Mouse (Mus musculus) cerebellum, postnatal 36 days (tissue): ENCODE measurements around the gene Trpm1.
A peak's percentile ranks its signal among the peaks of the same experiment; 100 is the strongest.

Experiments used
- DNase-seq, 2 experiments: peaks; one replicate each; pipeline ENCODE4 v3.0.0; 2021 to 2022; ENCODE audit warnings: mixed read lengths in 2 of 2

The Trpm1 gene

DNA sequence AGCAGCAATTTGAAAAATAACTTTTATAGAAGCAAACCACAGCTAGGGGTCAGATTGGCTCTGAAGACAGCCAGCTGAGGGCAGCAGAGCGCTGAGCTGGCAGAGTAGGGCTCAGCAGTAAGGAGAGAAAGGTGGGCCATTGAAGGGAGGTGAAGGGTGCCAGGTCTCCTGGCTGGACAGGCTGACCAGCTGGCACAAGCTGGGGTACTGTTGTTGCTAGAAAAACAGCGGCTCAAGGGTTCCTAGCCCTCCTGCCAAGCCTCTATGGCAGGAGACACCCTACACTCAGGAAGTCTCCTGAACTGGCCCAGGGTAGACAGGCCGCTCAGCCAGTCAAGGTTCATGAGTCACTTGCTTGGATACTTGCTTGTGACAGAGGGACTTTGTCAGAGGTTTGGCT lies 11.4 kb downstream of the Trpm1 start:
- peak; percentile 60 to 62 for DNase-seq

DNA sequence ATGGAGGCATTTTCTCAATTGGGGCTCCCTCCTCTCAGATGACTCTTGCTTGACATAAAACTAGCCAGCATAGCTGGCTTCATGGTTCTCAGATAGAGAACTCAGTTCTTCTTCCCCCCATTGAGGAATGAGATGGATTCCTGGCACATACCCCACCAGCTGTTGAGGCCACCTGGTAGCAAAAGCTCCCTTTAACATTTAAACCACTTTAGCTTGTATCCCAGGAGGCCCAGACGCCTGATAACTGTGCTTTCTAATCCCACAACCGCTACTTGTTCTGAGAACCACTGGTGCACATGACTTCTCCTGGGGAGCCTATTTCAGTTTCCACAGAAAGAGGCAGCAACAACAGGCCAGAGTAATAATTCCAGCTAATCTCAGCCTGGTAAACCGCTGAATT lies 12.4 kb downstream of the Trpm1 start:
- DNase-seq = no peak

DNA sequence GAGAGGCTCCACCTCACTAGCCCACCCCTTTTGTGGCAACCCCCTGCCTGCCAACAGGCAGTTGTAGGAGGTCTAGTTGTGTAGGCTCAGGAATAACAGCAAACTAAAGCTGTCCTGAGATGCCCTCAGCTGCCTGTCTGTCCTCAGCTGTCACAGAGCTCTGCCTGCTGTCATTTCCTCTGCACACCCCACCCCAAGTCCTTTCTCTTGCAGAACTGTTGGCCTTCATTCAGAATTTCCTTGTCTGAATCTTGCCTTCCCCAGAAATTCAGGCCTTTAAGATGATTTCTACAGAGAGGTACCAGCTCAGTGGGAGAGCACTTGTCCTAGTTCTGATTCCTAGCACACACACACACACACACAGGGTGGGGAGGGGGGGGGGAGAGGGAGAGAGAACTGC lies 13.1 kb downstream of the Trpm1 start:
- no peak for DNase-seq

DNA sequence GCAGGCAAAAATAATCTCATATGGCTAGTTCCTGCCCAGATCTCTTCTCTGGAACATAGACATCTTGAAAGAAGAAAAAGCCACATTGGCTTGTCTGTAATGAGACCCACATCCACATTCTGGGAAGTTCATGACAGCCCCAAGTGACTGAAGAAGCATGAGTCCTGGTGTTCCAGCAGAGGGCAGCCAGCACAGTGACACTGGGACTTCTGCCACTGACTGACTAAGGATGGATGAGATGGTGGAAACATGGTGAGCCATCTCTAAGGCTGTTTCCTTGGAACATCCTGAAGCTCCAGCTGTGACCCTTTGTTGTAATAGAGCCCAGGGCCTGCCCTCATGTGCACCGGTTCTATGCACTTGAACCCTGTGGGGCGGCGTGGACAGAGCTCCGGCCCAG lies 25.7 kb downstream of the Trpm1 start:
- no peak for DNase-seq

DNA sequence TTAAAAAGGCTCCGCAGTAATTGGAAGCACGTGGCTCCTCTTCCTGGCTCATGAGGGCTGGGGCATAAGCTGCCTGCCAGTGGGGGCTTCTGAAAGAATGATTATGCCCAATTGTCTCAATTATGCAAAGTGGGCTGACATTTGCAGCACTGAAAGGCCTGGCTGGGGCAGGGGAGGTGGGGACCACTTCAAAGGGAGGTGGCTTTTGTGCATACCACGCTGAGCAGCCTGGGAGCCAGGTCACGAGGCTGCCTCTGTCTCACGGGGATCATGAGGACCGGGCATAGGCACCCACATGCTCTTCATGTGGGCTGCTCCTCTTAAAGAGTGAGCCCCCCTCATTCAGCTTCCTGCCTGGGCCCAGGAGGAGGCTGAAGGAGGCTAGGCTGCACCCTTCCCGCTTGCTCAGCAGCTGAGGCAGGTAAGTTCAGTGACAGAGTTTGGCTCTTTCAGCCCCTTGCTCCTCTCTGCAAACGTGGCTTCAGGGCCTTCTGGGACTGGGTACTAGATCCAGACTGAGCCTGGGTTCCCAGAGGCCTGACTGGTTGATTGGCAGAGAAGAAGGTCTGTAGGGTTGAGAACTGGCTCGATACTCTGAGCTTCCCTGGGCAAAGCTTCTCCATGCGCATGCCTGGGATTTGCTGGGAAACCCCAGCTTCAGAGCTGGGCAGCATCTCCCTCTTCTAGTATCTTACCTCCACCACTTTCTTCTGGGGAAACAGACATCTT lies 31.7 kb downstream of the Trpm1 start:
- no peak for DNase-seq

DNA sequence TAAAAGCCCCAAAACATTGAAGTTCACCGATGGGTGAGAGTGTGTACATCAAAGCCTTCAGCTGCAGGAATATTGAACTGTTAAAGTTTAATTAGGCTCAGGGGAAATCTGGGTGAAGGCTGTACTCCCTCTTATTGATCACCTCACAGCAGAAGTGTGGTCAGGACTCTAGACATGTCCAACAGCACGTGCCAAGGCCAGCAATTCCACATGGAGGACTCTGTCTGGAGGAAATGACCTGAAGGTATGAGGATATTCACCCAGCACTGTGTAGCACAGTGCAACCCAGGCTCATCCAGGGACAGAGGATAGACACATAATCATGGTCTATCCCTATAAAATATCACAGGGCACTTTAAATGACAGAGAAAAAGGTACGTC lies 32.3 kb downstream of the Trpm1 start:
- DNase-seq = no peak

- DNase-seq = peak; percentile 4 to 5
These were observed 38.8 kb downstream of the Trpm1 start for GRCm38 (mm10) chr7:64192261-64192943.

- DNase-seq = no peak
These were observed 39.8 kb downstream of the Trpm1 start for GRCm38 (mm10) chr7:64193476-64193875.

DNA sequence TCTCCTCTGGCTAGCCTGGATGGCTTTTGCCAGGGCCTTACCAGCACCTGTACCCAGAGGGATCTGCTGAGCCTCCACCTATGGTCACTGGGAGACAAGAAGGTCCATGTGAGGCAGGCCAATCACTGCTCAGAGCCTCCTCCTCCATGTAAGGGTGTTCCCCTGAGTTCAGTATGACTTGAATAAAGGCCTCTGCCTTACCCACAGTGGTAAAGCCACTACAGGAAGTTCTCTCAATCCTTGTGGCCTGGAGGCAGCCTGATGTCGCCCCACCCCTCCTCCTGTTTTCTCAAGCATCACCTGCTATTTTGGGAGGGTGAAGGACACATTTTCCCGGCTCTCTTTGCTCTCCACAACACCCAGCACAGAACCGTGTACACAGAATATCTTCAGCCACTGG lies 42.5 kb downstream of the Trpm1 start:
- DNase-seq = no peak

GRCm38 (mm10) chr7:64208700-64209099 lies 55.1 kb downstream of the Trpm1 start:
- DNase-seq = no peak

GRCm38 (mm10) chr7:64212870-64213269 lies 59.2 kb downstream of the Trpm1 start:
- DNase-seq = no peak

- DNase-seq = no peak
These were observed 60.4 kb downstream of the Trpm1 start for GRCm38 (mm10) chr7:64214066-64214465.

DNA sequence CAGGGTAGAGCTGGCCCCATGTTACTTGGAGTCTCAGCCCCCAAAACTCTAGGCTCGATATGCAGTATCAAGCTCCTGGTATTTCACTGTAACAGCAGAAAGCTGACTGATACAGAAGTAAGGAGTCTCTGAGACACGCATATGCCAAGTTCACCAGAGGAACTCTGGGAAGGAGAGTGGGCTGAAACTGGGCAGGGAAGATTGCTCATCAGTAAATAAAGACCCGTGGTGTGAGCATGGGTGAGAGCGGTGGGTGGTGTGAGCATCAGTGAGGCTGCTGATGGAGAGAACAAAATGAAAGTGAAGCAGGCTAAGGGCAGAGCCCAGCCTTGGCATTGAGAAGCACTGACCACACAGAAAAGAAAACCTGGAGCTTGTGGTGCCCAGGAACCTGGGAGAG lies 62.0 kb downstream of the Trpm1 start:
- no peak for DNase-seq

DNA sequence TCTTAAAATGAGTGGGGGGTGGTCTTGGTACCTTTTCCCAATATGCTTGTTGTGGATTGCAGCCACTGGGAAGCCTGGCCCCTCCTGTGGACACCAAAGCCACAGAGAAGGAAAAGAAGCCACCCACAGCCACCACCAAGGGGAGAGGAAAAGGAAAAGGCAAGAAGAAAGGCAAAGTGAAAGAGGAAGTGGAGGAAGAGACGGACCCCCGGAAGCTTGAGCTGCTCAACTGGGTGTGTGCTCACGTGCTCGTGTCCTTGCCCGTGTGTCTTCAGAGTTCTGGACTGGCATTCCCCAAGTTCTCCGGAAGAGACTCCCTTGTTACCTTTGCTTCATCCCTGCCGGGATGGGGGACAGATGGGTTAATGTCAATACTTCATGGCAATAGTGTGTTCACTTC lies 63.8 kb downstream of the Trpm1 start:
- no peak for DNase-seq

GRCm38 (mm10) chr7:64219765-64220164 lies 66.1 kb downstream of the Trpm1 start:
- DNase-seq = no peak

DNA sequence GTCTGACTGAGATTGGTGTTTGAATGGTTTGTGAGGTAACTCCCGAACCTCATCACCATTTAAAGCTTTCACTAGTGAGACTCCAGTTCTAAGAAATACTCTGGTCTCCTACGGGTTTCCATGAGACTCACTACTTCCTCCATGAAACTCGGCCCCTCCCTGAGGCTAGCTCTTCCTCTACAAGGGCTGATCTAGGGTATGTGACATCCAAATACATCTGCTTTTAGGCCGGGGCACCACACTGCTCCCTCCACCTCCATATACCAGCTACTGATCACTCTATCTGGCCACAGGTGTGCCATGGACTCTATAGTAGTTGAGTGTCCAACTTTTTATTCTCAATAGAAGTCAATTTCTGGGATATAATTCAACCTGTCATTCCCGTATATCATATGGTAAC lies 69.6 kb downstream of the Trpm1 start:
- no peak for DNase-seq

DNA sequence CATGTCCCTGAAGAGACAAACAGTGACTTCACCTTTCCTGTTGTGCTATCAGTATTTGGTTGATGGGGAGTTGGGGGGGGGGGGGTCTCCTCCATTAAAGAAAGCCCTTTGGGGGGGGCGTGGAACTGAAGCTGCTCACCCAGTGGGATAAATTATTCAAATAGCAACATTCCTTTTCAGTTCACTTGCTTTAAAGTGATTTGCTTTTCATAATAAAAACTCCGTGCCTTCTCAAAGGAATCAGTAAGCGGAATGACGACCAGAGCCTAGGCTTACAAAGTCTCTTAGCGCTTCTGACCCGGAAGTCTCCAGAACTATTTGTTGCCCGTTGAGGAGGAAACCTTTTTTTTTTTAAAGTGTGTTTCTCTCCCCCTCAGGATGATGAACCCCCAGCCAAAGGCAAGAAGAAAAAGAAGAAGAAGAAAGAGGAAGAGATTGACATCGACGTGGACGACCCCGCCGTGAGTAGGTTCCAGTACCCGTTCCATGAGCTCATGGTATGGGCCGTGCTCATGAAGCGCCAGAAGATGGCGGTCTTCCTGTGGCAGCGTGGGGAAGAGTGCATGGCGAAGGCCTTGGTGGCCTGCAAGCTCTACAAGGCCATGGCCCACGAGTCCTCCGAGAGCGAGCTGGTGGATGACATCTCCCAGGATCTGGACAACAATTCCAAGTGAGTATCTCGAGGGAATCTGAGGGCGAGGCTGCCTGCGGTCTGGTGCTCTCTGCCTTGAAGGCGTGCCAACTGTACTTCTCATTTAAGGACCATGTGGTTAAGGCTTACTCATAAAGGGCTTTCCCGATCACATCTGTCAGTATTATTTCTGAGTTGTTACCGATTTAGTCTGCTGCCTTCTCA lies 72.9 kb downstream of the Trpm1 start:
- DNase-seq = no peak

DNA sequence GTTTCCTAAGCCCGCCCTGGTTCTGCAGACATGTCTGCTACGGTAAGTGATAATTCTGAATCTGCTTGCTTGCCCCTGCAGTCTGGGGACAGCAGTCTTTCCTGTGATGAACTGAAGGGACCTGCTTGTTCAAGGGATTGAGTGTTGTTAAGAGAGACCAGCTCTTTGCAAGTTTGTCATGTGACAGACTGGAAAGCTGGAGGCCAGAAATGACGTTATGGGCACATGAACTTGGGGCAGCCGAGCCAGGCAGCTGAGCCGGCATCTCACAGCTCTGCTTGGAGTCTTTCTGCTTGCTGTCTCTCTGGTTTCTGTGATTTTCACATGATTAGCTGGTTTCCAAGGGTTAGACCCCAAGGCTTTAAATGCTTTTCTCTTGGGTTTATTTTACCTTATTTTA lies 74.0 kb downstream of the Trpm1 start:
- no peak for DNase-seq

GRCm38 (mm10) chr7:64228300-64228699 lies 74.7 kb downstream of the Trpm1 start:
- DNase-seq = no peak

DNA sequence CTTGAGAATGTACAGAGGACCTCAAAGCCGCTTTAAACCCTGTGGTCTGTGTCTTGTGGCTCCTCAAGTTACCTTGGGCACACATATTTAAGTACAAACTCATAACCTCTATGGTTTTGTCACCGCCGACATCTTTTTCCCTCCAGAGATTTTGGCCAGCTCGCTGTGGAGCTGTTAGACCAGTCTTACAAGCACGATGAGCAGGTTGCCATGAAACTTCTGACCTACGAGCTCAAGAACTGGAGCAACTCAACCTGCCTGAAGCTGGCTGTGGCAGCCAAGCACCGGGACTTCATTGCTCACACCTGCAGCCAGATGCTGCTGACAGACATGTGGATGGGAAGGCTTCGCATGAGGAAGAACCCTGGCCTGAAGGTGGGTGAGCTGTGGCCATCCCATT lies 76.3 kb downstream of the Trpm1 start:
- no peak for DNase-seq

DNA sequence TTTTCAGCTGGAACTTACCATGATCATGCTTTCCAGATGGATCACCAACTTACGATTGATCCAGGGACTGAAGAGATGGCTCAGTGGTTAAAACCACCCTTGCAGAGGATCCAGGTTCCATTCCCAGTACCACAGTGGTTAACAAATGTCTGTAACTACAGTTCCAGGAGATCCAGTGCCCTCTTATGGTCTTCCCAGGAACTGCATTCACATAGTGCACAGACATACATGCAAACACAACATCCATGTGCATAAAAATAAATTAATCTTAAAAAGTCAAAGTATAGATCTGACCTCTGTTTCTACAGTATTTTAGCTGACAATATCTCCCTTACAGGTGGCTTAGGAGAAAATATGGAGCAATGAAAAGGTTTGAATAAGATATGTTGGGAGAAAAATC lies 77.4 kb downstream of the Trpm1 start:
- DNase-seq = no peak

DNA sequence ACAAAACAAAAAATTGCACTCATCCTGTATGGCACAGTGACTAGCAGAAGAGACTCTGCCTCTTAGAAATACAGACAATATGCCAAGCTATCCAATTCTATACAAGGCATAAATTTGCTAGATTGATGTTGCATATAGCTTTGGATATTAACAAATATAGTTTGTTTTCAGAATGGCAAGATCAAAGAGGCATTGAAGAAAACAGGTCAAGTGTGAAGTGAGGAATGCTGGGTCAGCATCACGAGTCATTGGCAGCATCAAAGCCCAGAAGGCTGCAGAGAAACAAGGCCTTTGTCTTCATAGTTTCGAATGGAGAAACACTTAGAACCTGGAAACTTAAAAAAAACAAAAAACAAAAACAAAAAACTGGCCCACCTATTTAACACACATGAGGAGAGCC lies 78.4 kb downstream of the Trpm1 start:
- no peak for DNase-seq

GRCm38 (mm10) chr7:64234310-64234820 lies 80.7 kb downstream of the Trpm1 start:
- DNase-seq = no peak

- no peak for DNase-seq
These were observed 82.9 kb downstream of the Trpm1 start for GRCm38 (mm10) chr7:64236521-64236920.
